Mouse (Mus musculus) layer of hippocampus, adult 9-11 months (tissue): ENCODE data around the gene Fam149a.
"Not testable (repeated sequence)": the region's sequence is repeated elsewhere in the genome, so short reads cannot be mapped to it uniquely, and the experiment has no call there.

Experiments
- DNase-seq: peaks from one replicate; pipeline ENCODE4 v3.0.0; 2022

The Fam149a gene

GRCm38 (mm10) chr8:45330856-45331255 lies 51.2 kb downstream of the Fam149a start:
- DNase-seq, result no peak

- DNase-seq, result no peak
Measured at GRCm38 (mm10) chr8:45329206-45329980, 52.7 kb downstream of the Fam149a start.

DNA sequence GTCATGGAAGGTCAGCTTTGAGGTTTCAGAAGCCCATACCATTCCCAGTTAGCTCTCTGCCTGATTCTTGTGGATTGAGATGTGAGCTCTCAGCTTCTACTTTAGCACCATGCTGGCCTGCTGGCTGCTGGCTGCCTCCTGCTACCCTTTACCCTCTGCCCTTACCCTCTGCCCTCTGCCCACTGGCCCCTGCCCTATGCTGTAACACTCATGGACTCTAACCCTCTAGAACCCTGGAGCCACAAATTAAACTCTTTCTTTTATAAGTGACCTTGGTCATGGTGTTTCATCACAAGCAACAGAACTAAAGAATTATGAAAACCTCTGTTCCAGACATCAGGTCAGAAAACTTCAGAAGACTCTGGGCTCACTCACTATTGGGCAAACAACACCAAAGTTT lies 55.0 kb downstream of the Fam149a start:
- DNase-seq, result not testable (repeated sequence)

DNA sequence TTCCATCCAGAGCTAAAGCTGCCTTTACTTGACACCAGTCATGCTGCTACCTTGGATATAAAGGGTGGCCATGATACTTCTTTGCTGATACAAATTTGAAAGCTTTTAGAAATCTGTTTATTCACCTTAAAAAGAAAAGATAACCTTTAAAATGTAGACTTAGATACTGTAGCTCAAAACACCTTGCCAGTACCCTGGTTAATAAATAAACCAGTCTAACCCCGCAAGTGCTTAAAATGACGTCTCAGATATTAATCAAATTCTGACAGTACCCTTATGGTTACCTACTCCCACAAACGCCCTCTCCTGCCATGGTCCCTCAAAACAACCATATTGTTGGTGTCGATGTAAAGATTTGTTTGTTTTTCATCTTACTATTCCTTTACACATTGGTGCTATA lies 57.9 kb downstream of the Fam149a start:
- DNase-seq, result no peak

DNA sequence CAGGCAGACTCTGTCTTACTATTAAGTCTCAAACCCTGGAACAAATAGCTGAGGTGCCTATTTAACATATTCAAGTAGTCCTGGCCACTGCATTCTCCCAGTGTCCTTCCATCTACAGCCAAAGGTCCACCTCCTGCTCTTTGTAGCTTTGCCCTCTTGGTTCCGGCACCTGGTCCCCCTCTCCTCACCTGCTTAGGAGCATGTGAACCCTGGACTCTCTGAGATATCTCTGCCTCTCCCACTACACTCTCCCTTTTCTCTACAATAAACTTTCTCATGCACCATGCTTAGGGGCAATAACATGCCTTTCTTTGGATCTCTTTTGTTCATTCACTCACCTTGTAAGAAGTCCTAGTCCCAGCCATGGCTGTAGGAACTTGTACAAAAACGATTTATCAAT lies 60.7 kb downstream of the Fam149a start:
- no peak for DNase-seq

GRCm38 (mm10) chr8:45320930-45321329 lies 61.2 kb downstream of the Fam149a start:
- DNase-seq, result no peak

DNA sequence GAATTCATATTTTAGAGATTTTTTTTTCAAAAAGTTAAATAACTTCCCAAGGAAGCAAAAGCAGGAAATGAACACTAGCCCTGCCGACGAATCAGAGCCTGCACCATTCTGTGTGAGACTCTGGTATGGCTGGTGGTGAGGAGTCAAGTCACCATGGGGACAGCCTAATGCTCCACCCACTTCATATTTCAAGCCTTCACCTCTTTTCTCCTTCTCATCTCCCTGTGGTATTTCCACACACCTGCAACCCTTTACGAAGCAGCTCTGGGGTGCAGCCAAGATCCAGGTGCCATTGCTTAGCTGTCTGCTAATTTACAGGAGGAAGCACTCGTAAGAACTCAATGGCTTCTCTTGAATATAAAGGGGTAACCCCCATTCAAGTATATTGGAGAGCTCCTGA lies 71.1 kb downstream of the Fam149a start:
- no peak for DNase-seq

DNA sequence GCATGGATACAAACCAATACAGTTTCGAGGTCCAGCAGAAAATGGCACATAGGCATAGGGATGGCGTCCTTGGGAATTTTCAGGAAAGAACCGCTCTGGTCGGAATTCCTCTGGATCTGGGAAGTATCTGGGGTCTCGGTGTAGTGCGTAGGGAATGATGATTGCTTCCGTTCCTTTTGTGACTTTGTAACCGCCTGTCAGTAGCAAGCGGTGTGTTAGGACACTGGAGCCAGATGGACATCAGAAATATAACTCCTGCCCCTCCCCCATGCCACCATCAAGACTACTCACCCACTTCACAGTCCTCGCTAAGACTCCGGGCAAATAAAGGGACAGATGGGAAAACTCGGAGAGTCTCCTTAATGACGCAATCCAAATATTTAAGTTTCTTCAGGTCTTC lies 73.7 kb downstream of the Fam149a start, which contains the start of gene Gm45753:
Gene Gm45753, minus strand, starts transcription at position 101 of the 400 bp plus-strand sequence.
- no peak for DNase-seq

DNA sequence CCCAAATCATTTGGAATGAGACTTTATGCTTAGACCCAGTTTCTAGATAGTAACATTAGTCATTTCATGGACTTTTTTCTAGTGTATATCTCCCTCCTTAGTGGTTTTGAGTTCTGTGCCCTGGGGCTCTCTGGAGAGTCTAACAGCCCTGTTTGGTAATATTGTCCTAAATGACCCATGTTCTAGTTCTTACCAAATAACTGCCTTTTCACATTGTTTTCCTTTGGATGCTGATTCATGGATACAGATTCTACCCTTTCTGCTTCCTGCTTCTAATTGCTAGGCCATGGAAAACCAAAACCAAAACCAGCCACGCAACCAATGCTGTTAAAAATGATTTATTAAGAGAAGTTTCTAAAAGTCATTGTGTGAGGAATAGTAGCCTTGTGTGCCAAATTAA lies 76.6 kb downstream of the Fam149a start:
- no peak for DNase-seq

DNA sequence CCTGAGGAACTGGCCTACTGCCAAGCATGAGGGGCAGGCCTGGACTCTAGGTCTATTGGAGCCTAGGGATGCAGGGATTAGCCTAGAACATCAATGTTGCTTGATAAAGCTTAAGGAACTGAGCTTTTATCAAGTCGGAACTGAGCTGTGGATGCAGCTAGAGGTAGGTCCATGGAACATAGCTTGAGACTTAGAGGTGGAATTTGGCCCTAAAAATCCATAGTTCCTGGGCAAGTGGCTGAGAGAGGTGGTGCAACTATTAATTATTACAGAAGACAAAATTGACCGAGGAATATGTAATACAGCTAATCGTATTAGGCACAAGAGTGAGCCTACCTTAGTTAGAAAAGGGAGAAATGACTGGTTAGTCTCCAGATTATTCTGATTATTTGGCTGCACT lies 77.7 kb downstream of the Fam149a start:
- no peak for DNase-seq

- peak; percentile 5 for DNase-seq
Measured at GRCm38 (mm10) chr8:45302390-45302789, 79.7 kb downstream of the Fam149a start.

- no peak for DNase-seq
Measured at GRCm38 (mm10) chr8:45295276-45295675, 86.8 kb downstream of the Fam149a start.

- DNase-seq, result no peak
Measured at GRCm38 (mm10) chr8:45294687-45295086, 87.4 kb downstream of the Fam149a start, which contains the start of gene Klkb1. TSS of gene Klkb1 (minus strand) at chr8:45294859.

DNA sequence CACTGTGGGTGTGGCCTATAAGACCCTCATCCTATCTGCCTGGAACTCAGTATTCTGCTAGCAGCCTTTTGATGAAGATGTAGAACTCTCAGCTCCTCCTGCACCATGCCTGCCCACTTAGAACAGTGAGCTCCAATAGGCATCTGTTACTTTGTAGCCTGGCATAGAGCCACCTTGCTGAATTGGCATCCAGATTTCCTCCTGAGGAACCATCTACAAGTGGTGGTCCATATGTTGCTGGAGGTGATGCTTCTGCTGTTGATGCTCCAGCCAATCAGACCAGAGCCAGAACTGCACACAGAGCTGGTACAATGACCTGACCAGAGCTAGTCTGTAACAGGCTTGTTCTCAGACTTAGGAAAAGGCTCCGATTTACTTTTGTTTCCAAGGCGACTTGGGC lies 90.3 kb downstream of the Fam149a start:
- peak; percentile 71 for DNase-seq
